Comparison of ENCODE assay signal across 20 mouse cellular contexts in genomic region chr2:125921273-125921672, GRCm38 (mm10).
A peak's percentile ranks its signal among the peaks of the same experiment; 100 is the strongest.
DNase-seq lines count a peak whose midpoint lies in the region; ATAC-seq lines count a peak whose summit lies in the region.
"Had no signal": no experiment of that assay in that cellular context is flagged by ENCODE, and none has a peak within 500 bp of the region (broad histone marks: within the 10 kb centered on the region; RNA-seq: fewer than 3 reads in every experiment).

No protein-coding gene starts in this region.

- 29% methylated on average over 5 of the region's 5 CpGs for whole genome bisulfite sequencing in hindbrain, embryonic 10.5 days
- WGBS in hindbrain, embryonic 14.5 days: 29% methylated on average over 5 of the region's 5 CpGs

- no peaks in the 10 kb centered on the region for H3K9me3 ChIP-seq in hindbrain, embryonic 10.5 days
- no peaks in the 10 kb centered on the region for H3K9me3 ChIP-seq in hindbrain, embryonic 14.5 days (ENCODE audit: control insufficient read depth, low read length)
- H3K9me3 ChIP-seq: forebrain, embryonic 10.5 days; intestine, embryonic 15.5 days; liver, embryonic 12.5 days; lung, embryonic 15.5 days; midbrain, embryonic 12.5 days; neural tube, embryonic 12.5 days had no signal

- peaks cover 5% of the 10 kb centered on the region for H3K4me1 ChIP-seq in hindbrain, embryonic 10.5 days (replicated peaks)
- H3K4me1 ChIP-seq in hindbrain, embryonic 14.5 days (replicated peaks; ENCODE audit: control insufficient read depth, insufficient read depth, low read length): peaks cover 4% of the 10 kb centered on the region; the same call in 1 of the 2 replicates
- H3K4me1 ChIP-seq: intestine, embryonic 15.5 days; liver, embryonic 12.5 days; neural tube, embryonic 12.5 days had no signal

- H3K27ac ChIP-seq in hindbrain, embryonic 10.5 days: no peak overlapping the region
- H3K27ac ChIP-seq in hindbrain, embryonic 14.5 days: no peak overlapping the region
- H3K27ac ChIP-seq: intestine, embryonic 15.5 days; left cerebral cortex, adult 2 months; liver, embryonic 12.5 days; lung, embryonic 15.5 days; midbrain, embryonic 12.5 days; neural tube, embryonic 12.5 days had no signal

- H3K9ac ChIP-seq in hindbrain, embryonic 14.5 days: no peak overlapping the region
- H3K9ac ChIP-seq: intestine, embryonic 15.5 days; liver, embryonic 12.5 days; lung, embryonic 15.5 days; midbrain, embryonic 12.5 days; neural tube, embryonic 12.5 days had no signal

- DNase-seq in hindbrain, embryonic 10.5 days (ENCODE audit: low spot score): peak; percentile 8
- no peak for DNase-seq in hindbrain, embryonic 14.5 days (ENCODE audit: low spot score)
- DNase-seq in lung, postnatal 25 days (ENCODE audit: low spot score): peak; percentile 11
- DNase-seq in lung, postnatal 4 days: no peak
- DNase-seq in cerebellum, adult 8-10 months: peak; percentile 3
- DNase-seq in cerebellum, postnatal 36 days: peak; percentile 14
- no peak for DNase-seq in thymus, postnatal 10 days (ENCODE audit: low spot score in 2 of 2)
- no peak for DNase-seq in liver
- DNase-seq: heart, adult 18-20 months; heart, postnatal 36 days; kidney, adult 9 months; kidney, postnatal 25 days; thymus, postnatal 4 days had no signal

- H3K4me2 ChIP-seq in hindbrain, embryonic 14.5 days (replicated peaks): no peak overlapping the region
- H3K4me2 ChIP-seq: intestine, embryonic 15.5 days; liver, embryonic 12.5 days; lung, embryonic 15.5 days; midbrain, embryonic 12.5 days; neural tube, embryonic 12.5 days had no signal

- no peaks in the 10 kb centered on the region for H3K27me3 ChIP-seq in hindbrain, embryonic 10.5 days (ENCODE audit: insufficient read depth, poor library complexity, severe bottlenecking)
- no peaks in the 10 kb centered on the region for H3K27me3 ChIP-seq in hindbrain, embryonic 14.5 days (ENCODE audit: control insufficient read depth, insufficient read depth, low read length)
- H3K27me3 ChIP-seq: intestine, embryonic 15.5 days; liver, embryonic 12.5 days; lung, embryonic 15.5 days; midbrain, embryonic 12.5 days; neural tube, embryonic 12.5 days had no signal

- no peak for ATAC-seq in hindbrain, embryonic 14.5 days (ENCODE audit: low FRiP score)
- ATAC-seq: intestine, embryonic 15.5 days; liver, embryonic 12.5 days had no signal

- no peak overlapping the region for H3K4me3 ChIP-seq in hindbrain, embryonic 10.5 days
- H3K4me3 ChIP-seq in hindbrain, embryonic 14.5 days (replicated peaks; ENCODE audit: low read length): no peak overlapping the region
- H3K4me3 ChIP-seq: forebrain, embryonic 10.5 days; intestine, embryonic 15.5 days; left cerebral cortex, adult 2 months; liver, embryonic 12.5 days; lung, embryonic 15.5 days; midbrain, embryonic 12.5 days; neural tube, embryonic 12.5 days had no signal

- peaks cover 9% of the 10 kb centered on the region; the same call in 1 of the 2 replicates for H3K36me3 ChIP-seq in hindbrain, embryonic 10.5 days
- H3K36me3 ChIP-seq in hindbrain, embryonic 14.5 days (replicated peaks; ENCODE audit: control insufficient read depth, insufficient read depth): no peaks in the 10 kb centered on the region
- H3K36me3 ChIP-seq: intestine, embryonic 15.5 days; lung, embryonic 15.5 days; midbrain, embryonic 12.5 days; neural tube, embryonic 12.5 days had no signal

Comparison
In these comparisons a context has a peak if more than half of its experiments do, and no peak if none do; other contexts are left out.
1. DNase-seq: peak in hindbrain, embryonic 10.5 days (single experiment), lung, postnatal 25 days (single experiment), cerebellum, adult 8-10 months (single experiment) and cerebellum, postnatal 36 days (2 of 2); none in hindbrain, embryonic 14.5 days (single experiment), lung, postnatal 4 days (0 of 2), thymus, postnatal 10 days (0 of 2) and liver (single experiment).